Mouse (Mus musculus): ENCODE data around the gene Homer1. TPM values are rescaled to one million over a fixed set of nuclear protein-coding genes. Genes with fewer than 3 reads are reported as not detected.

Homer1 gene
- polyA plus RNA-seq, 1 experiment from 2014 or later = 15.1 TPM

DNA sequence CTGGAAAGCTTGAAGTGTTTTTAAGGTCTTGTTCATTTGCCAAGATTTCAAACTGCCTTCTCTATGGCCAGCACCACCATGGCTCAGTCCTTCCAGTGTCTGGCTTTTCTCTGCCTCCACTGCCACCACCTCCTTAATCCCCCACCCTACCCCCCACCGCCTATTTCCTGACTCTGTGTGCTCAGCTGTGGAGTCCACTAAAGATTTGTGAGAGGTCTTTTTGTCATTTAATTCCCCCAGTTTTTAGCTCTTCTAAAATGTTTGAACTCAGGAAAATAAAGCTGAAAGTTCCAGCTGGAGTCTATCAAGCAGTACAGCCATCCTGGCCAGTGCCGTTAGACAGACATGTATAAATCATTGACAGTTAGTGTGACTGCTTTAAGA lies 89.8 kb downstream of the Homer1 start:
- POLR2A ChIA-PET = no interaction called here
- H3K27me3 ChIP-seq = no peaks in the 10 kb centered on the region
- ATAC-seq (no peak), DNase-seq (ENCODE audit: low read depth, low spot score) (no peak)
- CTCF ChIA-PET = interaction anchor here (0.9 to 1.0 kb wide), 2 partner anchors 12 to 13 kb away, joined by 3 read pairs; no protein-coding TSS in a partner anchor
- TF ChIP-seq CTCF (IDR thresholded peaks at IDR 0.05) = no peak
- in situ Hi-C loops (cut with MboI; ENCODE audit: low pct_unique_long_range_greater_than_20kb) = no loop called here

DNA sequence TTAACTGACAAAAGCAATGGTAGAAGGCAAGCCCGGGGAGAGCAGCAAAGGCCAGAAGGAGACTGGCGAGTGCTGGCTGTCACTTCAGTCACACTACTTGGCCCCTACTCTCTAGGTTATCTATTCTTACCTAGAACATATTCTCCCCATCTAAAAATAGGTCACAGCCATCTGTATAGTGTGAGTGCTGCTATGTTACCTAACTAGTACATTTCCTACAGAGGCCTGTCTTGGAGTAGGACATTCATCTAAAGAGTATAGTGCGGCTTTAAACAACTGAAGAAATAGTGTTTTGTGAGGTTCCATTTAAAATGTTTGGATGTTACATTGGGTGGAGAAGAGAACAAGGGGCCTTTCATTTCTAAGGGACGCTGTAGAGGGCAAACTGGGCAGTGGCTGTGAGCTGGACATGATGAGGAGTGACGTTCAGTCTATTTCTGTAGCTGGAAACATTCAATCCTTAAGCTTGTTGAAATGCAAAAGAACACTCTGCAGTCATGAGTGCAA lies 100.3 kb downstream of the Homer1 start:
- TF ChIP-seq CTCF (IDR thresholded peaks at IDR 0.05) = no peak
- ChIA-PET POLR2A (no interaction called here), CTCF (interaction anchor here (1.3 kb wide), 1 partner anchor 22 kb away, joined by 3 read pairs; no protein-coding TSS in a partner anchor)
- DNase-seq (ENCODE audit: low read depth, low spot score) (no peak), ATAC-seq (no peak)
- in situ Hi-C loops (cut with MboI; ENCODE audit: low pct_unique_long_range_greater_than_20kb) = no loop called here
- no peaks in the 10 kb centered on the region for H3K27me3 ChIP-seq

DNA sequence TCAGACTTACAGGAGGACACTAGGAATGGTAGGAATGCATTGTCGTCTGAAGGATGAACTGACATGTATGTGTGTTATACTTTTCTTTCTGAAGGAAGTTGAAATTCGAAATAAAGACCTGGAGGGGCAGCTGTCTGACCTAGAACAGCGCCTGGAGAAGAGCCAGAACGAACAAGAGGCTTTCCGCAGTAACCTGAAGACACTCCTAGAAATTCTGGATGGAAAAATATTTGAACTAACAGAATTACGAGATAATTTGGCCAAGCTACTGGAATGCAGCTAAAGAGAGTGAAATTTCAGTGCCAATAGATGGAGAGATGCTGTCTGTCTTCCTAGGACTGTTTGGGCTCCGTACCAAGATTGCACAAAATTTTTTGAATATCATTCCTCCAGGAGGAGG lies 102.5 kb downstream of the Homer1 start:
- in situ Hi-C loops (cut with MboI; ENCODE audit: low pct_unique_long_range_greater_than_20kb) = no loop called here
- no peak for TF ChIP-seq CTCF (IDR thresholded peaks at IDR 0.05)
- no peaks in the 10 kb centered on the region for H3K27me3 ChIP-seq
- ChIA-PET CTCF (interaction anchor here (1.0 kb wide), 1 partner anchor 13 kb away, joined by 3 read pairs; no protein-coding TSS in a partner anchor), POLR2A (no interaction called here)
- no peak for ATAC-seq
- no peak for DNase-seq (ENCODE audit: low read depth, low spot score)

DNA sequence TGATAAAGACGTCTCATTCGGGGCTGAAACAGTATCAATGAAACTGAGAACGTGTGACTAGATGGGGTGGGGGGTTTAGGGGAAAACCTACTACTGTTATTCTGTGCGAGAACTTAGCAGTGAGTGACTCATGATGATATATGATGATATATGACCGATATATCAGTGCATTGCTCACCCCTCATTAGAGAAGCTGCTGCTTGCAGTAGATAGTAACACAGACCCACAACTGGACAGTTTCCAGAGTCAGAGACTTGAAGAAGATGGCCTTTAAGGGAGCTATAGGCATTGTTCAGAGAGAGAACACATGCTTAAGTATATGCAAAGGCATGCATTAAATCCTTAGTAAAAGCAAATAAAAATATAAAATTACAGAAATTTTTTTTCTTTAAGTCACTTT lies 107.4 kb downstream of the Homer1 start:
- in situ Hi-C loops (cut with MboI; ENCODE audit: low pct_unique_long_range_greater_than_20kb) = no loop called here
- no peak for TF ChIP-seq CTCF (IDR thresholded peaks at IDR 0.05)
- POLR2A ChIA-PET = no interaction called here
- no peaks in the 10 kb centered on the region for H3K27me3 ChIP-seq
- CTCF ChIA-PET = no interaction called here
- ATAC-seq (no peak), DNase-seq (ENCODE audit: low read depth, low spot score) (no peak)

DNA sequence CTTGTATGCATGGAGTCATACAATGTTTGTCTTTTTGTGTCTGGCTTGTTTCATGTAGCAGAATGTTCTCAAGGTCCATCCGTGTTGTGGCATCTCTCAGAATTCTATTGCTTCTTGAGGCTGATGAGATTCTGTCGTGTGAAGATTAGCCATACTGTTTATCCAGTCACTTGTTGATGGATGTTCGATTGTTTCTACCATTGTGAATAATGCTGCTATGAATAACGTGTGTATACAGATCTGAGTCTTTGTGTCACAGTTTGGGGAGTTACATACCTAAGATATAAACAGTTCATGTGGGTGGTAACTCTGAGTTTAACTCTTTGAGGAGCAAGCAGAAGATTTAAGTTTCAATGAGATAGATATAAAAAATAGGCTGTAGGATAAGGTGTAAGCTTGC lies 110.9 kb downstream of the Homer1 start:
- TF ChIP-seq CTCF (IDR thresholded peaks at IDR 0.05) = no peak
- no peaks in the 10 kb centered on the region for H3K27me3 ChIP-seq
- DNase-seq (ENCODE audit: low read depth, low spot score) (no peak), ATAC-seq (no peak)
- CTCF ChIA-PET = interaction anchor here (1.1 kb wide), 1 partner anchor 15 kb away, joined by 3 read pairs; no protein-coding TSS in a partner anchor
- POLR2A ChIA-PET = no interaction called here
- in situ Hi-C loops (cut with MboI; ENCODE audit: low pct_unique_long_range_greater_than_20kb) = no loop called here

DNA sequence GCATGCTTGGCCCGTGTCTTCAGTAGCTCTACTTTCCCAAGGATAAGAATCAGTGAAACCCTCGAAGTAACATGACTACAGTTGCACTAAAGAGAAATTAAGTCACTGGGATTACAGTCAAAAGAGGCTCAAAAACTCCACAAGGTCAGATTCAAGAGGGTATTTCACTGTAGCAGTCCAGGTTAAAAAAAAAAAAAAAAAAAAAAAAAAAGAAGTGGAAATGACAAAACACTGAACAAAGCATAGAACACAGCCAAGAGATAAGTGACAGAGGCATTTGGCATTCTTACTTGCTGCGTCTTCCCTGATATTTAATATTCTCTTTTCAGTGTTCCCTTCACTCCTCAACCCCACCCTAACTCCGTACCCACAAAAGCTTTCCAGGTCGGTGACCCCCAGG lies 115.6 kb downstream of the Homer1 start:
- POLR2A ChIA-PET = no interaction called here
- no peak for TF ChIP-seq CTCF (IDR thresholded peaks at IDR 0.05)
- ATAC-seq = no peak
- no peaks in the 10 kb centered on the region for H3K27me3 ChIP-seq
- in situ Hi-C loops (cut with MboI; ENCODE audit: low pct_unique_long_range_greater_than_20kb) = no loop called here
- CTCF ChIA-PET = interaction anchor here (1.2 kb wide), 1 partner anchor 16 kb away, joined by 3 read pairs; no protein-coding TSS in a partner anchor
- DNase-seq (ENCODE audit: low read depth, low spot score) = no peak

DNA sequence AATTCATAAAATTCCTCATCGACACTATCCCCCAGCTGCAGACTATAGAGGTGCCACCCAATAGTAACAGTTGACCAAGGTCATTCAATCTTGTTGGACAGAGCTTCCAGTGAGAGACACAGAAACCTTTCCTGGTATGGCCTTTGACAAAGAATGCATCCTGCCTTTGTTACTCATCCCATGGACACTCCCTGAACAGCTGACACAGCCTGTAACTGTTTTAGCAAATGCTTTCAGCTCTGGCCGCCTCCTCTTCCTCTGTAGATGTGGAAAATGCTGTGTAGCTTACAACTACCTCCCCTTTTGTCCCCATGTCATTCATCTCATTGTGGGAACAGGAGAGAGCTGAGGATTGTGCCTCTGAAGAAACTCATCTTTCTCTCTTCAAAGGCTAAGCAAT lies 118.9 kb downstream of the Homer1 start:
- in situ Hi-C loops (cut with MboI; ENCODE audit: low pct_unique_long_range_greater_than_20kb) = no loop called here
- ATAC-seq = no peak
- CTCF ChIA-PET = interaction anchor here (1.2 to 1.5 kb wide), 2 partner anchors 27 to 59 kb away, joined by 3 to 4 read pairs; no protein-coding TSS in a partner anchor

DNA sequence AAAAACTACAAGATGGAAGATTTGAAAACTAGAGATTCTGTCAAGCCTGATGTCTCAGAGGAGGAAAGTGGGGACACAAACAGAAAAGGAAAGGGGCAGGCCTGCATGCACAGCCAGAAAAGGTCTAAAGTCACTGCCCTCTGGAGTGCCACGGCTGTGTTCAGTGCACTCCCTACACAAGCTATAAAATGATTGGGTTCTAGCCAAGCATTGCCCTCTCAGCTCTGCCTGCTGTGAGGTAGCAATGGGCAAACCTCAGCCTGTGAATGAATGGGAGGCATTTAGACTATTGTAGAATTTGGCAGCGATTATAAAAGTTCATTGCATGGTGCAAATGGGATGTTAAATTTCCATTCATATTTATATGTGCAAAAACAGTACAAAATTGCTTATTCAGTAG lies 120.3 kb downstream of the Homer1 start:
- ATAC-seq (no peak), DNase-seq (ENCODE audit: low read depth, low spot score) (no peak)
- H3K27me3 ChIP-seq = no peaks in the 10 kb centered on the region
- TF ChIP-seq CTCF (IDR thresholded peaks at IDR 0.05) = no peak
- in situ Hi-C loops (cut with MboI; ENCODE audit: low pct_unique_long_range_greater_than_20kb) = no loop called here
- ChIA-PET CTCF (interaction anchor here (1.5 kb wide), 1 partner anchor 61 kb away, joined by 4 read pairs; no protein-coding TSS in a partner anchor), POLR2A (no interaction called here)

More for the DNA sequence above, 118.9 kb downstream of the Homer1 start:
- POLR2A ChIA-PET = interaction anchor here (1.0 kb wide), 1 partner anchor 37 kb away, joined by 3 read pairs; no protein-coding TSS in a partner anchor
- TF ChIP-seq CTCF (IDR thresholded peaks at IDR 0.05) = no peak
- DNase-seq (ENCODE audit: low read depth, low spot score) = no peak
- H3K27me3 ChIP-seq = no peaks in the 10 kb centered on the region

DNA sequence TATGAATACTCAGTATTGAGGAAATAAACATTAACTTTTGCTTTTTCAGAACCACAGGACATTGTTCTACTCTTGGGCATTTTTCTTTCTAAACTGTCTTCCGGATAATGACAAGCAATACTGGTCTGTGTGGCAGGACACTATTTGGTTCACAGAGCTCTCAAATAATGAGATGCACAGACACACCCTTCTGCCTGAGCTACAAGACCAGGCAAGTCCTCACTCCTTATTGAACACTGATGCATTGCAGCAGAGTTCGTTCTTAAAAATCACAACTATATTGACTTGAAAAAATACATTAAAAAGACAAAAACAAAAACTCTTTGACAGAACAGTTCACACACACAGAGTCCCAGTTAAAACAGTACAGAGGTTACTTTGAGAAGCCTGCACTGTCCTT lies 123.8 kb downstream of the Homer1 start:
- DNase-seq (ENCODE audit: low read depth, low spot score) (no peak), ATAC-seq (no peak)
- TF ChIP-seq CTCF (IDR thresholded peaks at IDR 0.05) = no peak
- H3K27me3 ChIP-seq = no peaks in the 10 kb centered on the region
- CTCF ChIA-PET = interaction anchor here (1.0 to 2.2 kb wide), 2 partner anchors 15 to 25 kb away, joined by 3 to 7 read pairs; no protein-coding TSS in a partner anchor
- in situ Hi-C loops (cut with MboI; ENCODE audit: low pct_unique_long_range_greater_than_20kb) = no loop called here
- POLR2A ChIA-PET = no interaction called here

DNA sequence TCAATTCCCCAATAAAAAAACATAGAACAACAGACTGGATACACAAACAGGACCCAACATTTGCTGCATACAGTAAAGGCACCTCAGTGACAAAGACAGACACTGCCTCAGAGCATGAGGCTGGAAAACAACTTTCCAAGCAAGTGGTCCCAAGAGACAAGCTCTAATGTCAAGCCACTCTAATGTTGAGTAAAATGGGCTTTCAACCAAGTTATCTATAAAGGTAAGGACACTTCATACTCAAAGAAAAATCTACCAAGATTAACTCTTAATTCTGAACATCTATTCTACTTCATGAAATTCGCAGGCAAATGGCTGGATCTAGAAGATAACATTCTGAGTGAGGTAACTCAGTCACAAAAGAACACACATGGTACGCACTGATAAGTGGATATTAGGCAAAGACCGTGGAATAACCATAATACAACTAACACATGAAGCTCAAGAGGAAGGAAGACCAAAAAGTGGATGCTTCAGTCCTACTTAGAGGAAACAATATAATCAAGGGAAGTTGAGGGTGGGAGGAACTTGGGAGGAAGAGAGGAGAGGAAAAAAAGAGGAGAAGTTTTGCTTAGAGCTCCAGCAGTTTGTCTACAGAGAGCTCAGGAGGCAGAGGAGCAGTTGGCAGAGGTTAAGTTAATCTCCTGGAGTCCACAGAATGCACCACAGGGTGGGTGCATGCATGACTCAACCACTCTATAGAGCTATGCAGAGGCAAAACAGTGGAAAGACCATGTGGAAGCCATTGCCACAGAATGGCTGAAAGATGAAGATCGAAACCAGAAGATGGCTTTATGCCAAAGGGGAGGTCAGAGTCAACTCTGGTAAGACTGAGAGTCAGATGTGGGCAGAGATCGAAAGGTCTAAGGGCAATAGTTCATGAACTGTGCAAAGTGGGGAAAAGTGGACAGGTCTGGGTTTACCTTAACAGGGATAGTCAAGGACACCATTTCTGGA lies 128.8 kb downstream of the Homer1 start:
- in situ Hi-C loops (cut with MboI; ENCODE audit: low pct_unique_long_range_greater_than_20kb) = no loop called here
- POLR2A ChIA-PET = interaction anchor here (0.6 kb wide), 1 partner anchor 1093 kb away, joined by 4 read pairs; no protein-coding TSS in a partner anchor
- TF ChIP-seq CTCF (IDR thresholded peaks at IDR 0.05) = no peak
- H3K27me3 ChIP-seq = no peaks in the 10 kb centered on the region
- DNase-seq (ENCODE audit: low read depth, low spot score) (no peak), ATAC-seq (no peak)
- CTCF ChIA-PET = no interaction called here

DNA sequence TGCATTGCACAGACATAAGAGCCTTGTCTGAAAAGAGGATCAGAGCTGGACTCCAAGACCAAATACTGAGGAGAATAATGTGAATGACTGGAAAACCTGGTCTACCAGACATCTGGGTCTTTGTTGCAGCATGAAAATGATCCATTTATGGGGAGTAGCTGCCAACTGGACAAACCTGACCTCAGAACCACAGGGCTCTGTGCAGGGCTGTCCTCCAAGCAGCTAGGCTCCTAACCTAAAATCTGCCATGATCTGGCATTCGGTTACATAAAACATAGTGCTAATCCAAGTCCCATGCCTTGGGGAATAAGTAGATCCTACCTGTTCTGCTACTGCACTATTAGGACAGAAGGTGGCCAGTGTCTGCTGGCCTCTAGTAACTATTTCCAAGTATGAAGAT lies 129.8 kb downstream of the Homer1 start:
- no peak for DNase-seq (ENCODE audit: low read depth, low spot score)
- ATAC-seq = no peak
- ChIA-PET CTCF (no interaction called here), POLR2A (no interaction called here)
- no peak for TF ChIP-seq CTCF (IDR thresholded peaks at IDR 0.05)
- in situ Hi-C loops (cut with MboI; ENCODE audit: low pct_unique_long_range_greater_than_20kb) = no loop called here
- no peaks in the 10 kb centered on the region for H3K27me3 ChIP-seq

All from Patski (cell line).